Mouse (Mus musculus) kidney, adult 2 months (tissue): ENCODE data around the gene Lrrc4.

Source experiments
- CTCF ChIP-seq: fragments of 200-500 bp; conservative IDR thresholded peaks from 2 replicates; pipeline ENCODE4 v1.5.1; 2011; ENCODE audit warnings: low read depth, mild to moderate bottlenecking, control low read depth, low read length, moderate library complexity, mixed read lengths; ENCODE audit not compliant: insufficient read depth, insufficient read length
- POLR2A ChIP-seq: fragments of 200-500 bp; IDR thresholded peaks from one replicate; pipeline ENCODE4 v1.6.1; 2011; ENCODE audit warnings: low read depth, low read length, control low read depth

GRCm38 (mm10) chr6:28687776-28688175 lies 143.8 kb downstream of the Lrrc4 start:
- no peak for TF ChIP-seq CTCF
- no peak for TF ChIP-seq POLR2A
